Mouse (Mus musculus) bone marrow macrophage, adult 2 months (primary cell): ENCODE results near the gene Myo10.

ENCODE experiments used
- CTCF ChIP-seq: IDR thresholded peaks from 2 replicates; pipeline ENCODE4 v1.5.1; 2012; ENCODE audit warnings: low read depth, mild to moderate bottlenecking, low read length, moderate library complexity
- POLR2A ChIP-seq: IDR thresholded peaks from 2 replicates; pipeline ENCODE4 v1.6.1; 2012; ENCODE audit warnings: mild to moderate bottlenecking, low read depth, low read length, borderline replicate concordance

- TF ChIP-seq CTCF (no peak), POLR2A (no peak)
Observed at GRCm38 (mm10) chr15:25773711-25774513, 151.6 kb downstream of the Myo10 start.
